Mouse (Mus musculus) urinary bladder, postnatal 4 days (tissue): Measurements from ENCODE around the gene Map6.

Experiments
- DNase-seq, 2 experiments: peaks; one replicate each; pipeline ENCODE4 v3.0.0; 2021 to 2022; ENCODE audit warnings: low spot score in 2 of 2

Map6 gene

DNA sequence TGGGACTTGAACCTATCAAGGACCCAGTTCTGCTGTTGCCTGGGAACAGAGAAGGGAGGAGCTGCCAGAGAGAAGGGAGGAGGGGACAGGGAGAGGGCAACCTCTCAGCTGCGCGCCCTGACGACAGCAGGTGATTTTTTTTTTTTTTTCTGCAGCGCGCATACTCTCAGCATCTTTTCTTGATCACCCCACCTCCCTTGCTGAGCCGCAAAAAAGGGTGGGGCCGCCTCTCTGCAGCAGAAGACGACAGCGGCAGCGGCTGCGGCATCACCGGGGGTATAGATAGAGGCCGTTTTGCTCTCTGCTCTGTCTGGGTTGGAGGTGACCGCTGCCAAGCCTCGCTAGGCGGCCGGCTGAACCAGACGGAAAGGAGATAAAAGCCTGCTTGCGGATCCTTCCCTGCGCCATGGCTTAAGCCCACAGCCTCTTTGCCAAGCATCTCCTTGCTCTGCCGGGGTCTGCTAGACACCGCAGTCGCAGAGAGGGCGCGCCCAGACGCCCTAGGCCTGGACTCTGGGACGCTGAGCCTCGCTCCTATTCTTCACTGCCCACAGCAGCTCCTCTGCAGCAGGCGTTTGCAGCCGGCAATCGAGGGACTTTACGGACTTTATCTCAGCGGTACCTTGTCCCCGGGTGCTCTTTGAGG is at the start of gene Map6:
TSS of gene Map6 (plus strand) at position 197 of the 646 bp plus-strand sequence.
- no peak for DNase-seq

GRCm38 (mm10) chr7:99224225-99224624 is 43.0 kb upstream of the Map6 start:
- DNase-seq, result no peak

GRCm38 (mm10) chr7:99224648-99225190 is 42.5 kb upstream of the Map6 start:
- no peak for DNase-seq

- no peak for DNase-seq
Measured at GRCm38 (mm10) chr7:99225421-99225820, 41.8 kb upstream of the Map6 start.

DNA sequence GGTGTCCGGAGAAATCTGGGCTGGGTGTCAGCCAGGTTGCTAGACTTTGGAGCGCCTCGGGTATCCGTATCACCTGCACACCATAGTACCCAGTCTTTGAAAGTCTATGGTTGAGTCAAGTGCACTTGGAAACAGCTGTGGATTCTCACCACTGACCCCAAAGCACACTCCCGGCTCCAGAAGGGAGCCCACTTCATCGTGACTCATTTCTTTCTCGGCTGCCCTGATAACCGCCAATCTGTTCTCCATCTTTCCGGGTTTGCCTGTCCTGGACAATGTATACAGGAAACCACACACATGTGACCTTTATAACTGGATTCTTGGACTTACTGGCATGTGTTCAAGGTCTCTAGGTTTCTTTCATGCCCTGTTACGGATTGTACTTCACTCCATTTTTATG is 40.6 kb upstream of the Map6 start:
- no peak for DNase-seq

DNA sequence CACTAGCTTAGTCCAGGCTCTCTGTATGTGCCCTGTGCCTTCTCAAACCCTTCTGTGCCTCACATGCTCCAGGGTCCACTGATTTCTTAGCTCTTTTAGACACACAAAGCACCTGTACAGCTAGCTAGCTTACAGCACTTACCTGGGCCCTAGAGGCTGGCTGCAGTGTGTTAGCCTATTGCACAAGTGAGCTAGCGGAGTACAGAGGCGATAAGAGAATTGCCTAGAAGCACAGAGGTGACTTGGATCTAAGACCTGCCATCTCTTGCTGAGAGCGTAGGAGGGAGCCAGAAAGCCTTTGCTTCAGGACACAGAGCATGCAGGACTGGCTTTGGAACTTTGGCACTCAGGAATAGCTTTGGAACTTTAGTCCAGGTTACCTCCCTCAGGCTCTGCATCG is 40.0 kb upstream of the Map6 start:
- DNase-seq, result no peak

DNA sequence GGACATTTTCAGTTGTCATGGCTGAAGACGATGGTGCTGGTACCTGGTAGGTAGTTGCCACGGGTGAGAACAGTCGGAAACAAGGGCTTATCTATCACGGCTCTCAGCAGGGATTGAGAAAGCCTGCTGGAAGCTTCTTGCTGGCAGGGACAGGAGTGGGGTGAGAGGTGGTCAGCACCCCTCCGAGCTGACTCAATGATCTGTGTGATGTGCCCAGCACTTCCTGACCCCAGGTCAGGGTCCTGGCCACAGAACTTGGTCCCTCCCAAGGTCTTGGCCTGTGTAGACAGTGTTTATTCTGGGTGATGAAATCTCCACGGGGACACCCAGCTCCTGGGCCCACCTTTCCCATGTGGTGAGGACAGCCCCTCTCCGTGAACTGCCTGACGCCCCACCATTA is 38.4 kb upstream of the Map6 start:
- no peak for DNase-seq

- no peak for DNase-seq
Measured at GRCm38 (mm10) chr7:99229411-99229810, 37.8 kb upstream of the Map6 start.

DNA sequence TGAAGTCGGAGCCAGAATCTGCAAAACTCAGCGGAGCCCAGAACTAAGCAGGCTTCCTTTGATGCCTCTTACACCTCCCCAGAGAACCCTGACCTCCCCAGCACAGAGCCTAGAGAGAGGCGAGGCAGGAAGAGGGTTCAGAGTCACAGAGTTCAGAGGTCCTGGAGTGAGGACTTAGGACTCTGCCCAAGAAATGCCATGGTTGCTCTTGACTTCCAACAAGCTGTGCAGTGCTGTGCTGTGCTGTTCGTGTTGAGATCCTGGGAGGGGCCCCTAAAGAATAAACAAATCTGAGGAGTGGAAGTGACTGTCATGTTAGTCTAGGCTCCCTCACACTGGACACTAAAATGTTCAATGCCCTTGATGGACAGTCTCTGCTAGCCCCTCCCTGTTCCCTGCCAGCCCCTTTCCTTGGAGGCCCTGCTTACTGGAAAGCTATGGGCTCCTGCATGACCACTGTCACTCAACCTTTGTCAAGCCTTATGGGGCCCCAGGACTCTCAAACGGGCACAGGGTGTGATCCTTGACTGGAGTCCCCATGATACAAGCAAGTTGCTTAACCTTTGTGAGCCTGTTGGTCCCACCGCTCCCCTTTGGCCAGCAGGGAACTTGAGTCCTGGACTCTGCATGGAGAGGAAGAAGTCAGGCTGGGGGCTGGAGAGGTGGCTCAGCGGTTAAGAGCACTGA is 37.0 kb upstream of the Map6 start:
- DNase-seq, result no peak

DNA sequence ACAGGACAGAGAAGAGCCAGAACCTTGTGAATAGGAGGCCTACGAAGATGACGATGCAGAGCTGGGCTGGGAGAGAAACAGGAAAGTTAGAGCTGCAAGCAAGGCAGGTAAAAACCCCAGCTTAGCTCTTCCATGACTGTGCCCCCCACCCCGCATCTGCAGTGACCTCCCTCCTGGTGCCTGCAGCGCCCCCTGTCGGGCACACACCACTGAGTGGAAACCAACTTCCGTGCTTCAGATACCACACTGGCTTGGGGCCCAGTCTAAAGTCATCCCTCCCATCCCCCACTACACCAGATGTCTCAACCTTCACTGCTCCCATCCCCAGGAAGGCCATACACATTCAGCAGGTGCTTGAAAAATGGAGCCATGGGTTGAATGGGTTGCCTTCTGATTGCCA is 34.7 kb upstream of the Map6 start:
- DNase-seq, result no peak

DNA sequence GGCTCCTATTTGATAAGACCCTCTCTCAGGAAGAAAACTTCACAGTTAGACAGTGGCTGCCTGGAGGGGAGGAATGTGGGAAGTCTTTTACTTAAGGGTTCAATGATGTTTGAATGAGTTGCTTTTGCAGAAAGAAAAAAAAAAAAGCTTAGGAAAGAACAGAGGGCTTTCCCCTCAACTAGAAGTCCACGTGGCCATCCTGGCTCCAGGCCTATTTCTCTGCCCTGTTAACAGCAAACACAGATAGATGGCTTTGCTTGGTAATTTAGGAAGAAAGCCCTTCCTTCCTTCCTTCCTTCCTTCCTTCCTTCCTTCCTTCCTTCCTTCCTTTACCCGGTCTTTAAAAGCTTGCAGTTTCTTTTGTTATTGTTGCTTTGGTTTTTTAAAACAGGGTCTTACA is 32.3 kb upstream of the Map6 start:
- DNase-seq, result no peak

DNA sequence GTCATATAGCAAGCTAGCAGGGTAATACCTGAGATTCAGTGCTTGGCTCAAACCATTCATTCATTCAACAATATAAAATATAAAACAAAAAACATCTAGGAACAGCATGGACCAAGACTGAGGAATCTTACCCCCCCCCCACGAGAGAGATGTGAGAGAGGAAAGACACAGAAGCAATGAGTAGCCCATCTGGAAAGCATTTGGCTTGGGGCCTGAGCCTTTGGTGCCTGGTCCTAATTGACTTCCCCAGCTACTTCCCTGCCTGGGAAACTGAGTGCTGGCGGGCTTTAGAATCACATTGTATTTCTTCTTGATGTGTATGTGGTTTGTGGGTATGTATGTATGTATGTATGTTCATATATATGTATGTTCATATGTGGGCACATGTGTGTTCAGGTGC is 31.6 kb upstream of the Map6 start:
- no peak for DNase-seq

GRCm38 (mm10) chr7:99236888-99237660 is 30.2 kb upstream of the Map6 start:
- DNase-seq, result no peak

- DNase-seq, result no peak
Measured at GRCm38 (mm10) chr7:99238417-99238816, 28.8 kb upstream of the Map6 start, which contains the start of gene Mogat2. Mogat2 (minus strand) TSS chr7:99238619.

DNA sequence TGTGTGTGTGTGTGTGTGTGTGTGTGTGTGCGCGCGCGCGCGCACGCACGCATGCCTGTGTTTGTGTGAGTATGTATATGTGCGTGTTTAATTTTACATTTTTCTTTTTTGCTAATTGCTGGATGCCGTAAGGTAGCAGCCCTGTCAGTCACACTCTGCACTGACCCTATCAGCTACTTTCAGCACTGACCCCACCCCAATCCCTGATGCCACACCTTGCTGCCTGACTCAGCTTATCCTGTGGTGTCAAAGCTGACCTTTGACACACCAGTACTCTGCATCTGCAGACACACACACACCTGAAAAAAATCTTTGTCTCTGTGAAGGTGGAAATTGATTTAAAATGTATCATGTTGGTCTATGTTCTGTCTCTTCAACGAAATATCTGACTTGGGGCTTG is 25.1 kb upstream of the Map6 start:
- no peak for DNase-seq

- DNase-seq, result no peak
Measured at GRCm38 (mm10) chr7:99248157-99248742, 19.0 kb upstream of the Map6 start.

DNA sequence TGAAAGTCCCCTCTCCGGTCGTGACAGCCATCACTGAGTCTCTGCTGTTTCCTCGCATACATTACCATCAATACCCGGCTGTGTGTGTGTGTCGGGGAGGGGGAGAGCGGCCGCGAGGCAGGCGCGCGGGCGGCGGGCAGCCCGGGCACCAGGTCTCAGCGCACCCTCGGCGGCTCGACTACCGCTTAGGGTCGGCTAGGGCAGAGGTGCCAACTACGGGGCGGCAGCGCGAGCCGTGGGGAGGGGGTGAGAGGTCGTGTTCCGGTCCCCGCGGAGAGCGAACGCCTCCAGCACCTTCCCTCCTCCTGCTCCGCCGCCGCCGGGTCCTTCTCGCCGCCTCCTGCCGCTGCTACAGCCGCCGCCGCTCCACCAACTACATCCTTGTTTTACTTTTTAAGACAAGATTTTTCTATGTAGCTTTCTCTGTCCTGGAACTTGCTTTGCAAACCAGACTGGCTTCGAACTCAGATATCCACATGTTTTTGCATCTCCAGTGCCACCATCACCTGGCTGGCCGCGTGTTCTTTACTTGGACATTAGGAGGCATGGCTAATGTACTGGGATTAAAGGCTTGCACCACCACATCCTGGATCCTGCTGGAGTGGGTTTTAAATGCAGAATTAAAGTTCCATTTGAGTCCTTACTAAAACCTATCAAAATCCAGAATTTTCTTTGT is 18.2 kb upstream of the Map6 start:
- no peak for DNase-seq

GRCm38 (mm10) chr7:99249582-99249911 is 17.7 kb upstream of the Map6 start:
- no peak for DNase-seq

DNA sequence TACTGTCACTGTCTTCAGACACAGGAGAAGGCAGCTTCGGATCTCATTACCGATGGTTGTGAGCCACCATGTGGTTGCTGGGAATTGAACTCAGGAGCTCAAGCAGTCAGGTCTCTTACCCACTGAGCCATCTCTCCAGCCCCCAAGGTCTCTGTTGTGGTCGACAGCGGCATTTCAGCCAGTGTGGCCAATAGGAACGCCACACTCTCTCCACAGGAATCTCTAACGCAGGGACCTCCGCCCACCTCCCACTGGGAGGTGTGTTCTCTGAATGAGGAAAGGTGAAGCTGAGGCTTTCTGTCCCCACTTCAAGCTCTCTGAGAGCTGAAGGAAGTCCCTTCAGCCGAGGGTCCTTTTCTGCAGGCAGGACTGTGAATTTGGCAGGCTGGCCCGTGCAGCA is 16.9 kb upstream of the Map6 start:
- no peak for DNase-seq

- DNase-seq, result no peak
Measured at GRCm38 (mm10) chr7:99255006-99255405, 12.2 kb upstream of the Map6 start.

- DNase-seq, result no peak
Measured at GRCm38 (mm10) chr7:99261900-99262299, 5.3 kb upstream of the Map6 start.

- no peak for DNase-seq
Measured at GRCm38 (mm10) chr7:99263509-99263908, 3.7 kb upstream of the Map6 start.
